Mouse (Mus musculus) megakaryocyte, embryonic 14.5 days (primary cell): Measurements from ENCODE around the gene Glcci1.

ENCODE experiments used
- FLI1 ChIP-seq: IDR thresholded peaks from 2 replicates; pipeline ENCODE4 v1.6.1; 2012; ENCODE audit warnings: low read length, inconsistent platforms, mixed read lengths
- GATA1 ChIP-seq: IDR thresholded peaks from 3 replicates; pipeline ENCODE4 v1.6.1; 2012; ENCODE audit warnings: mixed read lengths, low read length, inconsistent platforms, borderline replicate concordance

DNA sequence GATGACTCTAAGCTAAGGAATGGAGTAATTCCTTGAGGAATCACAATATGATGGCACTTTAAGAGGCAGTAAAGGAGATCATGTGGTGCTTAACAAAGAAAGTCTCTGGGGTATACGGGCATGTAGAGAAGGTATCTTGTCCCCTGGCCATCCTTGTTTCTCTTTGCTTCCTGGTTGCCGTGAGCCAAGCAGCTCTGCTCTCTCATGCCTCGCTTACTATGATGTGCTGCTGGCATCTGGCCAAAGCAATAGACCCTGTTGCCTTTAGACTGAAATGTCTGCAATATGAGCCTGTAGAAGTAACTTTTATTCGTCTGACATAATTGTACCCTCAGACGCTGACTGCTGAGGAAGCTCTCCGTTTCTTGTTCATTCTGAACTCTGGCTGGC lies 11.5 kb upstream of the Glcci1 start:
- no peak for TF ChIP-seq FLI1
- TF ChIP-seq GATA1: no peak
